Mouse (Mus musculus): ENCODE data around the gene Olfr1326-ps1.

DNA sequence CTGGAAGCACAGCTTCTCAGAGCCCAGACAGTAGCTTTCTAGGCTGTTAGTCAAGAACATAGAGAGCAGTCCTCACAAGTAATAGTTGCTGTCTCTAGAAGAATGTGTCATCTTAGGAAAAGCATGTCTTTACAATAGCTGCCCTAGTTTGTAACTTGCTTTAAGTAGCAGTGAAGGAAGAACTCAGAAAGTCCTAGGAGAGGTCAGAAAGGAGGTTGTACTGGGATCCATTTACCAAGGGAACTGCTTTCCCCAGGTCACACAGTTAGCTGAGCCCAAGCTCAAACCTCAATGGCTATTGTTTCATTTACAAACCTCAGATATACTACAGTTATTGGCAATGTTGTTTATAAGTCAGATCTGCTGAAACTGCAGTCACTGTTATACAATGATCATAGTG is at the start of gene Olfr1326-ps1:
- TF ChIP-seq CTCF (IDR thresholded peaks at IDR 0.05) (no peak), EP300 (IDR thresholded peaks at IDR 0.05) (no peak)

Measured in lung, postnatal 0 days (tissue).